Mouse (Mus musculus) fibroblast of lung, adult 2 months (primary cell): ENCODE data around the gene Elp6.
A peak's percentile ranks its signal among the peaks of the same experiment; 100 is the strongest.

Source experiments
- DNase-seq: peaks from one replicate; pipeline ENCODE4 v3.0.0-alpha.2; 2011; ENCODE audit warnings: low read depth

Elp6 gene

DNA sequence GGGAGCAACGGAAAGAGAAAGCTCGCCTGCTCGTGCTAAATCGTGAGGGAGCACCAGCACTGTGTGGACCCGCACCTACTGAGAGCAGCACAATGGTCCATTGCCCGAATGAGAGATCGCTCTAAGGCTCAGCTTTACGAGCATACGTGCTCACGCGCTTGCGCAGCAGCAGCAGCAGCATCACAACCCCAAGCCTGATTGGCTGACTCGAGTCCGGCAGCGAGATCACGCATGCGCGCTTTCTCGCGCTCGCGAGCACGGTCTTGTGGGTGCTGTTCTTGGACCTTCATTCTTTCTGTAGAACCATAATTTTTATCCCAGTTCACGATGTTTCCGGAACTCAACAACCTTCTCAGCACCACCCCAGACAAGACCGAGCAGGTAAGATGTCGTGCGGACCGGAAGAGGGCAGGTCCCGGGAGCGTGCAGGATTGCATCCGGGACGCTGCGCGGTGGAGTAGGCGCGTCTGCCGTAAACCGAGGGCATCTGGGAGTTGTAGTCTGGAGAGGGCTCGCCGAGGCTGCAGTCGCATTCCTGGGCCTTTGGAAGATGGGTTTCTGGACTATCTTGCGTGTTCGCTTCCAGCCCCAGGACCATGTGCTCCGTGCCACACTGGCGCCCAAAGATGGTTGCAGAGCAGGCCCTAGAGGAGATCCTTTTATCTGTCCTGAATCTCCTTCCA, at the start of gene Elp6:
TSS of gene Elp6 (plus strand) at position 205 of the 683 bp plus-strand sequence.
- peak; percentile 92 for DNase-seq

DNA sequence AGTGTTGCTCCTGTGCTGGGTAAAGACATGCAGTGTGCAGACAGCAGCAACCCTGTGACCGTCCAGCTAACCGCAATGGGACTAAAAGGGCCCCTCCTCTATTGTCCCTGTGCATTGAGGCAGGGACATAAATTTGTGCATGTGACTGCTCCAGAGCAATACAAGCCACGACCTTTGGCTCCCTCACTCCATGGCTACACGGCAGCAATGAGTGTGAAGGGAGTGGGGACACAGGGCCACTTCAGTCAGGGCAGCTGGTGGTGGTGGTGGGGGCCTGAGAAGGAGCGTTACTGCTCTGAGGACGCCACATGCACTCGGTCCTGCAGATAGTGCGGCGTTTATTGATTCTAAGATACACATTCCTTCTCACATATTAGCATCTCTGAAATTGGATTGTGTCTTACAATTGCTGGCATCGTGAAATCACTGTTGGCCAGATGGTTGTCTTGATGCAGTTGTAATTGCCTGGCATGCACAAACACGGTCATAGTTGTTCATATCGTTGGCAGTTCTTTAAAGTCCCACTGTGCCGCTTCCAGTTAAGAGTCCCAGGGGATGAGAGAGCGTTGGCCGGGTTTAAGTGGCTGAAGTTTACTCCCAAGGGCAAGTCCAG, 49.5 kb upstream of the Elp6 start:
- no peak for DNase-seq

DNA sequence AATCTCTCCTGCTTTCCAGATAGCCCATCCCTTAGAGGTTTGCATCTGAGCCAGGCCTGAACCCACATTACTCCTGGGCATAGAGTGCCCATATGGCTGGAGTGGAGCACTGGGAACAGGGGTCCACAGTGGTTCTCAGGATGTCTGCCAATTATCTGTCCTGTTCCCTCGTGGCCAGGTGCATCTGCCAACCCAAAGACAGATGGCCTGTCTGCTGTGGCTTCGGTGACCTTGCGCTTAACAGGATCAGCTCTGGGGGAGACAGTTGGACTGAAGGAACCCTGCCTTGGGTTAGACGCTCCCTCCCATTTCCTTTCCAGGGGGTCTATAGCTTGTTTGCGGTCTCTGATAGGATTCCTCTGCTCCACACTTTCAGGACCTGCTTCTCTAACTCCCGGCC, 46.3 kb upstream of the Elp6 start:
- no peak for DNase-seq

DNA sequence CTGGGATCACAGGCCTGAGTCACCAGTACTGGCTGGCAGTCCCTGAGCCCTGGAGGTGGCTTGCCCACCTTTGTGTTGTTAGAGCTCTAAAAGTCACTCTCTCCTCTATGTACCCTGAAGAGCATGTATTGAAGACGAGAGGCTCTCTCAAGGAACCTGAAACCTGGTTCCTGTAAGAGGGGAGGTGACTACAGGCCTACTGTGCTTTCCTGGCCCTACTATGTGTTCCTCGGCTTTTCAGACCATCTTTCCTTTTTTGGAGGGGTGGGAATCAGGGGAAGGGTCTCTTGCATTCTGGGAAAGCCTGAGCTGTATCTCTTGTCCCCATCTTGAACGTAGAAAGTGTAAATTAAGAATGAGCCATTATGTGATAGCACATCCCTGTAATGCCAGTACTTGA, 45.9 kb upstream of the Elp6 start:
- no peak for DNase-seq

DNA sequence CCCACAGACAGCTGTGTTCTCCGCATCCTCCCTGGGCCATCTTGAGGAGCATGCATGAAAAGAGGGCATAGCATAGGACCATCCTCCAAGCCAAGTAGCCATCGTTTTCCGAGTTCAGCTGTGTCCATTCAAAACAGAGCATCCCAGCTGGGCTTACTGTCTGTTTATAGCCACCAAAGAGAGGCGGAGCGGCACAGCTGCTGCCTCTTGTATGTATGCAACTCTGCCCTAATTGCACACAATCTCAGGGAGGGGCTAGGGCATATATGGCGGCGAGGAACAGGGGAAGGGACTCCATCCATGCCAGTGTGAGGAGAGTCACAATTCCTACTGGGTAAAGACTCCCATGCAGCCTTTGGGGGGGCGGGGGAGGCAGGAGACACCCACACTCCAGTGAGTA, 41.8 kb upstream of the Elp6 start:
- DNase-seq, result no peak

DNA sequence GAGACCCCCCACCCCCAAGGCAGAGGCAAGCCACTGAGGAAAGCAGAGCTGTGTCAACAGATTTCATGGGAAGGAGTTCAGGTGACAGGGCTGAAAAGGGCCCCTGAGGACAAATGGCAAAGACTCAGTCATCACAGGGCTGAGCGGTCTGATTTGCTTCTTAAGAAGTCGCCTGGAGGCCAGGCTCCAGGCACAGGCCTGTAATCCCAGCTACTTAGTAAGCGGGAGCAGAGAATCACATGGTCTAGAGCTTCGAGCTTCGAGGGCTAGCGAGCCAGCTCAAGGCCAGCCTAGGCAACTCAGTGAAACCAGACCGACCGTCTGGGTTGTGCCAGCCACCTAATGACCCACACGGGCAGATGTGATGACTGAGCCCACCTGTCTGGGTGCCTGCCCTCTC, 40.0 kb upstream of the Elp6 start:
- DNase-seq, result no peak

DNA sequence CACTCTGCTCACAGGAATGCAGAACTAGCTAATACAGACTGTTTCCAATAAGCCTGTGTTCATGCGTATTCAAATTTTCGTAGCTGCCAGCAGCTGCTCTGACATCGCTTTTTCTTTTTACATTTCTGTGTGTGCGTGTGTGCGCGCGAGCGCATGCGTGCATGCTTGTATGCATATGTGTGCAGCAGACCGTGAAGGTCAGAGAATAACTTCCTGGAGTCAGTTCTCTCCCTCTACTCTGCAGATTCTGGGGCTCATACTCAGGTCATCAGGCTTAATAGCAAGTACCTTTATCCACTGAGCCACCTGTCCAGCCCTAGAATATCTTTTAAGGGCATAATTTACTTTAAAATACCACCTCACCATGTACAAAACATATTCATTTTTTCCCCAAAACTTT, 36.6 kb upstream of the Elp6 start:
- DNase-seq, result no peak

DNA sequence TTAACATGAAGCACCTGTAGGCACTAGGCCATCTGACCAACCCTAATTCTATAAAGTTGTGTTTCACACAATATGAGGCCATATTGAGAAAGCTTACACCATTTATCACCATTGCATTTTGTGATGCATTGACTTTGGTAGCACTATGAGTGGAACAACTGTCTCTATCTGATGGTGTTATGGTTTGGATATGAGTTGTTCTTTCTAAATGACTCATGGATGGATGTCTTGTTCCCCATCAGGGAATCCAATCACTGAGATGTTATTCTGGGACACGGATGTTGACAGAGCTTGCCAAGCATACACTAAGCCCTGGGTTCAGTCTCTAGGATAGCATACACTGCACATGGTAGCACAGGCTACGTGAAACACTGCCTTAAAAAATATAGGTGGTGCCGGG, 32.6 kb upstream of the Elp6 start:
- no peak for DNase-seq

DNA sequence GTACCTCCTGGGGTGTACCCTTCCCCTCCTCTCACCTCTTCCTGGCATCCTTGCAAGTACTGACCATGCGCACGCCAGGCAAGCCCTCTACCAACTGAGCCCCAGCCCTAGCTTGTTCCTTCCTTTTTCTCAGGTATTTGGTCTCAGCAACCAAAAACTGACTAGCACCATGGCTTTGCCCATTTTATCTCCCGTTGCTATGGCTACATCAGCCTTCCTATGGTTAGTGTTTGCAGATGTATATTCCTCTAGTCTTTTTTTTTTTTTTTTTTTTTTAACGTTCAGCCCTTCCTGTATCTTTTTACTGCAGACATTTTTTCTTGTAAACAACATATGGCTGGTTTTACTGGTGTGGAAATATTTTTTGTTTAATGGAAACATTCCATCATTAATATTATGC, 31.5 kb upstream of the Elp6 start:
- DNase-seq, result no peak

DNA sequence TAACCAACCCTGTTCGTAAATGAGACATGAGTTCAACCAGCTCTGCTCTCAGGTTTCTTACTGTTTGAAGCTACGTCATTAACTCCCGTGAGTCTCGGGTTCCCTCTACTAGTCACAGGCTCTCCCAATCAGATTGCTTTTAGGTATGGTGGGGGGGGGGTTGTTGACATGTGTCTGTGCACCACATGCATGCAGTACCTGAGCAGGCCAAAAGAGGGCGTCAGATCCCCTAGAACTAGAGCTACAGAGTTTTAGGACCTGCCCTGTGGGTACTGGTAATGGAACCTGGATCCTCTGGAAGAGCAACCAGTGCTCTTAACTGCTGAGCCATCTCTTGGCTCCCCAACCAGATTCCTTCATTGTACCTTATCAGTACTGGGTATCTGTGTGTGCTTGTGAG, 29.1 kb upstream of the Elp6 start:
- no peak for DNase-seq

DNA sequence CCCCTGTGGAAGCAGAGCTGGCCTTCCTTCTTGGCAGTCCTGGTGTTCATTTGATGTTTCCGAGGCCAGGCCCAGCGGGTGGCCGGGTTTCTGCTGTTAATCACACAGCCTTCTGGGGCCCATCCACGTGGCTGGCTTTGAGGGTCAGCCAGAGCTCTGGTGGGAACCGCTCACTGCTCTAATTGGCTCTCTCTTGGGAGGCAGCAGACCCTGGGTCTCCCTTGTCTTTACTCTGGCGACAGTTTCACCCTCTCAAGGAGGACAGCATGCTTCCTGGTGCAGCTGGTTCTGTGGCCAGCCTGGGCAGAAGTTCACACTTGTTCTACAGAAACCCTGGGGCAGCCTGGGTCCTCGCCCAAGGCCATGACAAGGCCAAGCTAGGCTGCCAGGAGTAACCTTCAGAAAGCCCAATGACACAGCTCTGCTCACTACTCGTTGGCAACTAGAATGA, 27.5 kb upstream of the Elp6 start:
- DNase-seq, result no peak

DNA sequence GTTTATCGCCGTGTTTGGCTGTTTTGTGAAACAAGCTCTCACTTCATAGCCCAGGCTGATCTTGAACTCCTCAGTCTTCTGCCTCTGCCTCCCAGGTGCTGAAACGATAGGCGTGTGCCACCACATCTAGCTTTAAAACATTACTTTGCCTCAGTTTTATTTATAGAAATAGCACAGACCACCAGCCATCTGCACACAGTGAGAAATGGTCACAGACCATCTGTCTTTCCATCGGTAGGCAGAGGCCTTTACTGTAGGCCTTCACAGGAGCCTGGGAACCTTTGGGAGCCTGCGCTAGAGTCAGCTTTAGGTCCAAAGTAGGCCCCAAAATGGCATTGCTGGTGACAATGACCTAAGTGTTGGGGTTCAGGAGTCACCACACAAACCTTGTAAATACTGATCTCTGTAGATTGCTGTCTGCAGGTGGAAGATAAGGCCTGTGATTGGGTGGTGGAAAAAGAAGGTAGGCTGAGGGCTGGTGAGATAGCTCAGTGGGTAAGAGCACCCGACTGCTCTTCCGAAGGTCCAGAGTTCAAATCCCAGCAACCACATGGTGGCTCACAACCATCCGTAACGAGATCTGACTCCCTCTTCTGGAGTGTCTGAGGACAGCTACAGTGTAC, 20.8 kb upstream of the Elp6 start:
- DNase-seq, result no peak

DNA sequence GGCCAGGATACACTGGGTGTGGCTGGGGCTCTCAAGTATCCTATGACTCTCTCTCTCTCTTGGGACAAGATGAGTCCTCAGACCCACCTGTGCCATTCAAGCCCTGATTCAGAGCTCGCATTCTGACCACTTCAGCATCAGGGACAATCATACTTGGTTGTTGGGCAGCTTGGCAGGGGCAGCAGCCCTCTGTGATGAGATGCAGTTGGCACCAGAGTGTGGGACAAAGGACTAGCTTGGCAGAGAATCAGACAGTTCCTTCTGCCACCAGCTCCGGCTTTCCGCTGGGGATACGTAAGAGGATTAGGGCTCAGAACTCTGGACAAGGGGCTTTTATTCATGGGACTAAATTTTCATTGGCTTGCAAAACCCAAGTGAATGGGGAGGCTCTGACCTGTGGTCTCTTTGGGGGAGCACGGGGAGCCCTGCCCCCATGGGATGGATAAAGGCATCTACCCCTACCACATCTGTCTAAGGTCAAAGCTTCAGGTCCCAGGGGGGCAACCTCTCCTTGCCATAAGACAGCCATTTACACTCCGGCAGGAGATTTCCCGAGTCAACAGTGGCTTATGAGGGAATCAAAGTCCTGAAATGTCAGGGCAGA, 17.6 kb upstream of the Elp6 start:
- DNase-seq, result no peak

DNA sequence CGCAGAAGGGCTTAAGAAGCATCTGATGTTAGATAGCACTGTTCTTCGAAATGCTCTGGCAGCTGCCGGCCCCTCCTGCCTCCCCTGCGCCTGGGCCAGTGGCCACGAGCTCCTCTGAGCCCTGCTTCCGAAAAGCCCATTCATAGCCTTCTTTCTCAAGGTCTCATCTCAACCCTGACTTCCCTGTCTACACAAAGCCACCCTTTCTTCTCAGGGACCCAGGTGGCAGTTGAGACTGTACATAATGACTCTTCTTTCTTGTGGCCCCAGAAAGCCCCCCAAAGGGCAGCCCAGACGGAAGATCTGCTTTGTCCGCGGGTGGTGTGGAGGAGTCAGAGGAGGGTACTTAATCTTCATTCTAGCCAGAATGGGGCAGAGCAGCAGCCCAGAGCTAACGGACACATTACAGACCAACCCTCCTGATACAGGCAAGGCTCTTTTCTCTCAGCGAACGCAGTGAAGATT, 11.7 kb upstream of the Elp6 start:
- no peak for DNase-seq

DNA sequence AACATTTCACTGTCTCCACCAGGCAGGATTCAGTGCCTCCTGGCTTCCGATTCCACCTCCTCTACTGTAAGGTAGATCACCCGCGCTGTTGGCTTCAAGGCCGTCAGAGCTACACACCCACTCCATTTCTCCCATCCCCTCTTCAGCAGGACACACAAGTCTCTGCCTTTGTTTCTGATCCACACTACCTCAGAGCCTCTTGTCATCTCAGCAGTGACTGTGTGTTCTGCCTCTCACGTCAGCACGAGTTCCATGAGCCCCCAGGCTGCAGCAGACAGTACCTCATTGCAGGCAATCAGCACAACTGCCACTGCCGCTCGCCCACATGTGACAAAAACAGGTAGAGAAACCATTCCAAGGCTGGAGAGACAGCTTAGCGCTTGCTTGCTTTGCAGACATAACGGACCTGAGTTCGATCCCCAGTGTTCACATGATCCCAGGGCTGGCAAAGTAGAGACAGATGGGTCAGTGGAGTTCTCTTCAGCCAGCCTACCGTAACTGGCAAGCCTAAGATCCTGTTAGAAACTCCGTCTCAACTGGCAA, 11.0 kb upstream of the Elp6 start:
- no peak for DNase-seq

DNA sequence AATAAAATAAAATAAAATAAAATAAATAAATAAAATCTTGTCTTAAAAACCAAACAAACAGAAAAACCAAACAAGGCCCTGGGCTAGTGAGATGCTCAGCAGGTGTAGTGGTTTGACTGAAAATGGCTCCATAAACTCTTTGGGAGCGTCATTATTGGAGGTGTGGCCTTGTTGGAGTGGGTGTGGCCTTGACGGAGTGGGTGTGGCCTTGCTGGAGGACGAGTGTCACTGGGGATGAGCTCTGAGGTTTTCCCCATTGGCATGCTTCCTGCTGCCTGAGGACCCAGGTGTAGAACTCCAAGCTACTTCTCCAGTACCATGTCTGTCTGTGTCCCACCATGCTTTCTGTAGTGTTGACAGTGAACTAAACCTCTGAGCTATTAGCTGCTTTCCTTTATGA, 10.2 kb upstream of the Elp6 start:
- DNase-seq, result no peak

DNA sequence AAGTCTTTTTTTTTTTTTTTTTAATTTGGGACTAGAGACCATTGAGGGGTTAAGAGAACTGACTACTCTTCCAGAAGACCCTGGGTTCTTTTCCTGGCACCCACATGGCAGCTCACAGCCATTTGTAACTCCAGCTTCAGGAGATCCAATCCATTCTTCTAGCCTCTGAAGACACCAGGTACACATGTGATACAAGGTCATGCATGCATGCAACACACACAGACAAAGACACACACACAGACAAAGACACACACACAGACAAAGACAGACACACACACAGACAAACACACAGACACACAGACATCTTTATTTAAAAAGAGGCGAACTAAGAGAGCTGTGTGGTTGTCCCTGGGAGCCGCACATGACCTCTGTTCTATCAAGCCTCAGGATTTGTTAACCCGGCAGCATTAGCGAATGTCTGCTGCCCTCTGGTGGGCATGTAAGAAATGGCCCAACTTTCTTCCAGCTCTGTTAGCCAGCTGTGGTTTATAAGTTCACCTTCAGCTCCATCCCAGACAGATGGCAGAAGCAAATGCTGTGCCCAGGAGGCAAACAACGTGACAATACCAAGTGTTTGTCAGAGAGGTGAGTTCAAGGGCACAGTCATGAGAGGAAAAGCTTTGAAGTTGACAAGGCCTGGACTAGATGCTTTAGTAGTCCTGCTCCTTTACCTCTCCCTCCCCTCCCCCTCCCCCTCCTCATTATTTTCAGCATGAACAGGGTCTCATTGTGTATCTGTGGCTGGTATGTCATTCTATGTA, 7.9 kb upstream of the Elp6 start:
- DNase-seq, result peak; percentile 70

DNA sequence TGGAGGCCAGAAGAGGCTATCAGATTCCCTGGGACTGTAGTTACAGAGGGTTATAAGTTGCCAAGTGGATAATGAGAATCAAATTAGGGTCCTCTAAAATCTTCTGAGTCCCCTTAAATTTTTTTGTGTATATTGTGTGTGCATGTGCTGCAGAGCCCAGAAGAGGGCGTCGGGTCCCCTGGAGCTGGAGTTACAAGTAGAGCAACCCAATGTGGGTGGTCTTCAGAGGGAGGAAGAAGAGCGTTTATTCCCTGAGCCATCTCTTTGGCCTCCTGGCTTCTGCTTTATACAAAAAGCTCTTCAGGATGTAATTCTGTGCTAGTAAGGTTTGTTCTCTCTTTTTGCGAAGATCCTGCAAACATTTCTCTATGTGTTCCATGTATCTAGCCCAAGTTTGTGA, 457 bp upstream of the Elp6 start:
- DNase-seq, result no peak

DNA sequence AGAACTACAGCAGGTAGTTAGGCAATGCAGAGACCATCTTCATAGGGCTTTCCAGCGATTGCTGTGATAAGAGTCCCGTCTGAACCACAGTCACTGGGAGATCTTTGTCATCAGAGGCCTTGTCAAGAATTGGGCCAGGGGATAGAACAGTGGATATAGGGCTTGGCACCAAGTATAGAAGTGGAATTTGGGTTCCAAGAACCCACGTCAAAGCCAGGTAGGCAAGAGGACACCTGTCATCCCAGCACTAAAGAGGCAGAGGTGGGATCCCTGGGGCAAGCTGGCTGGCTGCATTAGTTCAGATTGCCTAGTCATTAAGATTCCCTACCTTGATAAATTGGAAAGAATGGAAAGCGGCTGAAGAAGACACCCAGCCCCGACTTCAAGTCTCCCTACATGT, 1.4 kb downstream of the Elp6 start:
- no peak for DNase-seq

DNA sequence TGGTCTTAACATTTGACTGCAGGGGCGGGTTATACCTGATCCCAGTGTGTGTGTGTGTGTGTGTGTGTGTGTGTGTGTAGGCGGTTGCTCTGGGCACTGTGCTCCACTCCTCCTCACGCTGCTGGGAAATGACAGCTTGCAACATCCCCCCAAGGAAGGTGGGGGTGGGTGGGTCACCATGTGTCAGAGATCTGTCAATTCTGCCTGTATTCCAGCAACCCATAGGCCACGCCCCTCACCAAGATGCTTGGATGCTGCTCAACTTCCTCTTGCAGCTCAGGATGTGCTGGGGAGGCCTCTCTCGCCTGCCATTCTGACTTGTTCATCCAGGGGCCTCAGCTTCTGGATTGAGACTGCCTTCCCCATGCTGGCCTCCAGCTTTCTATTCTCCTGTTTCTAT, 9.7 kb downstream of the Elp6 start:
- no peak for DNase-seq

DNA sequence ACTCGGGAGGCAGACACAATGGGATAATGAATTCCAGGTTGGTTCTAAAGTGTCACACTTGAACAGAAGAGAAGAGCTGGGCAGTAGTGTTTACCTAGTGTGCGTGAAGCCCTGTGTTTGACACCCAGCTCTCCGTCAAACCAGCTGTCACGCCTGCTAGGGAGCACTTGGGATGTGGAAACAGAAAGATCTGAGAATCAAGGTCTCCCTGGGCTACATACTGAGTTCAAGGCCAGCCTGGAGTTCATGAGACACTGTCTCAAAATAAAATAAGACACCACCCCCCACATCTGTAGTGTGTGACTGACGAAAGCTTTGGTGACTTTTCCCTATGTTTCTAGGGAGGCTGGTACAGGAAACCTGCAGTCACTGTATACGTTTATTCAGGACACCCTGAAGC, 10.4 kb downstream of the Elp6 start:
- no peak for DNase-seq

DNA sequence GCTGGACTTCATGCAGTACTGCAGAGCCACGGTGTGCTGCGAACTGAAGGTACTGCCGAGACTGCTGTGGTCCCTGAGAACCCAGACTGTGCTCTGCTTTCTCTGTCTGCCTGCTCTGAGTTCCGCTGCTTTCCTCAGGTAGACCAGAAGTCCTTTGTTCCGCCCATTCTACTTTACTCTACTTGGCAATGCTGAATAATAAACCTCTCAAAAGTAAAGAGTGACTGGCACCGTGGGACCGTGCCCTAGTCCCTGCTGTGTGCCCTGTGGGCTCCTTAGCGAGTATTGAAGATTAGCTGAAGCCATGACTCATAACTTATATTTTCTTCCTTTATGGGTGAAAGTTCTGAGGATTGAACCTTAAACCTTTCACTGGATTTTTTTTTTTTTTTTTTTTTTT, 10.9 kb downstream of the Elp6 start:
- no peak for DNase-seq
